Mouse (Mus musculus) gonadal fat pad, adult 2 months (tissue): Measurements from ENCODE around the gene 3110021N24Rik. TPM values are rescaled to one million over a fixed set of nuclear protein-coding genes. Genes with fewer than 3 reads are reported as not detected.
A peak's percentile ranks its signal among the peaks of the same experiment; 100 is the strongest.

Experiments
- DNase-seq: peaks from one replicate; pipeline ENCODE4 v3.0.0-alpha.2; 2012; ENCODE audit warnings: low read depth
- polyA plus RNA-seq: library from polyadenylated mRNA; depleted of rRNA; stranded (reverse); fragments of >200 nt; gene quantifications from 2 replicates; pipeline ENCODE4 v1.2.3, GENCODE M21; 2012; rRNA removed

Gene 3110021N24Rik
- polyA plus RNA-seq, 1 experiment: not detected

DNA sequence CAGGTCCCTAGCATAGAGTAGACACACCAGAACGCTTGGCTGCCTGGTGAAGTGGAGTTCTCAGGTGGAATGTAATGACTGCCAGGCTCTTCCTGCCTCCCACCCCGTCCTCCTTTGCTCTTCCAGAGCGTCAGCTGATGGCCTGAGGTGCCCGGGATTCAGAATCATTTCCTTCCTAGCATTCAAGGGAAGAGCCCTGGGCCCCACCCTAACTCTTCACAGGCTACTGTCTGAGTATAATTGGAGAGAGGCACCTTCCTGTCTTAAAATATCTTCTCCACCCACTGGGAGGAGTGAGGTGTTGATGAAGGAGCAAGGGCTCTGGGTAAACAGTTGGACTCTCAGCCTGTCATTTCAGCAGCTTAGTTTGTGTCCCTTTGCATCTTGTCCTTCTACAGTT is 77.3 kb downstream of the 3110021N24Rik start:
- DNase-seq: no peak

DNA sequence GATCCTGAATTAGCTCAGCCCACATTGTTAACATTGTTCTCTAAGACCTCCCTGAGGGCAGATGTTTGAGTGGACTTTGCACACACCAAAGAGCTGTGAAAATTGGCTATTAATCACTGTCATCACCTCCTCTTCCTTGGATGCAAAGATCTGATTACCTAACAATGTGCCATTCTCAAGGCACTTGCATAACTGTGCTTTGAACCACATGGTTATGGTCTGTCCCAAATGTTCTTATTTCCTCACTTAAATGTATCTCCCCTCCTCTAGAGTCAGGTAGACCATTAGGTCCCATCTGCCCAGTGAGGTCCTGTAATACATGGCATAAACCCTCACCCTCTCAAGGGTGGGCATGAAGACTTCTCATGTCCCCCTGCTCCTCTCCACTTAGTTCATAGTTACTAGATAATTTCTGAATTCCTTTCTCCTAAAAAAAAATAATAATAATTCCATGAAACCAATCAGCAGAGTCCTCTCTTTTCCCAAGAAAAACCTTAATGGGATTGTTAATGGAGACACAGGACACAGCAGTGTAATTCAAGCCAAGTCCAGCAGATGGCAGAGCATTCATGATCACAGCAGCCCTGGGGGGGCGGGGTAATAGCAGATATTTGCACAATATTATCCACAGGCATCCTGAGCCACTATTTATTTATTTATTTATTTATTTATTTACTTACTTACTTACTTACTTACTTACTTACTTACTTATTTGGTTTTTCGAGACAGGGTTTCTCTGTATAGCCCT is 78.8 kb downstream of the 3110021N24Rik start:
- DNase-seq: peak; percentile 73

- DNase-seq: no peak
Observed at GRCm38 (mm10) chr4:108803535-108803934, 84.1 kb downstream of the 3110021N24Rik start.

DNA sequence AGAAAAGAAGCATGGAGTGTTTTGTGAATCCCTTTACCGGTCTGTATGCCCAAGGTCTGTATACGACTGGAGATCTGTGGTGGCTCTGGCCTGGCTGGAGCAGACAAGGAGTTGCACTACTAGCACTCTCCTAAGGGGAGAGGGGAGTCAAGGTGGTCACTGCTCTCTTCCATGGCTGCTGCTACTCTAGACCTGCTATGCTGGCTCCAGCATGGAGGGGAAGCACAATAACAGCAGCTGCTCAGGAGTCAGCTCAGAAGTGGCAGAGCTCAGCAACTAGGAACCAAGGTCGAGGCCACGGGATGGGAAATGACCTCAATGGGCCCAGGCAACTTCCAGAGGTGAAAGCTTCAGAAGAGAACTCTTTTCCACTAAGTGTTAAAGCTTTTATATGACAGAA is 91.7 kb downstream of the 3110021N24Rik start:
- DNase-seq: no peak

DNA sequence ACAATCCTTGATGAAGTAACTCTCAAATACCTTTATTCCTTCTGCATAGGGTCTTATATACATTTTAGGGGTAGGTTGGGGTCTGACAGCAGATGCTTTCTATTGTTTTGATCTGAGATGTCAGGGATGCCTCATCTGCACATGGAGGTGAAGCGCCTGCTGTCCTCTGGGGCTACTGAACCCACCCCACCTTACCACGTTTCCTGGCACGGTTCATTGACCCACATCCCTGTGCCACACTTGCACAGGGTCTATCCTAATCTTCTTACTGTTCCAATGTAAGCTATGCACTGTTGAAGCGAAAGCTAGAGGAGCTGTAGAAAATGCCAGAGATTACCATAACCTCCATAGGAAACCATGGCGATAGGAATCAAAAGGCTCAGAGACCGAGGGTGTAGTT is 92.1 kb downstream of the 3110021N24Rik start:
- no peak for DNase-seq

- DNase-seq: no peak
Observed at GRCm38 (mm10) chr4:108825677-108826076, 106.2 kb downstream of the 3110021N24Rik start.

GRCm38 (mm10) chr4:108826096-108826495 is 106.6 kb downstream of the 3110021N24Rik start:
- DNase-seq: no peak

GRCm38 (mm10) chr4:108826643-108827042 is 107.2 kb downstream of the 3110021N24Rik start:
- DNase-seq: no peak

DNA sequence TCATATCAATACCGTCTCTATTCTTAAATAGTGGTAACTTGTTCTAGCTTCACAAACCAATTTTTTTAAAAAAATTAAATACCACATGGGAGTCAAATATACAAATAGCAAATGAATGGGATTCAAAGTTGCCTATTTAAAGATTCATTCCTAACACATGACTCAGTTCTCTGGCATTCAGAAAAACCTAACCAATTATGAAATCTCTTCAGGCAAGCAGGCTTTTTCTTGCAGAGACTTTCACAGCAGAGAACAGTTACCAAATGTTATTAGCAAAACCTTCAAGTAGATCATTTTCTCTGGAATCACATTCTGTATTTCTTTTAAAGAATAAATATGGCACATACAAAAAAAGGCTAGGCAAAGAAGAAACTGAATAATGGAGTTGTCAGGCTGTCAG is 111.2 kb downstream of the 3110021N24Rik start:
- no peak for DNase-seq

Other genes starting within 250 kb of the 3110021N24Rik start
- 7.5 and 8.7 TPM in 2 replicates for gene Prpf38a, start 140.3 kb upstream of the 3110021N24Rik start, polyA plus RNA-seq
- 0.22 and 0.36 TPM in 2 replicates for gene Orc1, start 140.2 kb upstream of the 3110021N24Rik start, polyA plus RNA-seq
- 34.8 and 41.4 TPM in 2 replicates for gene Cc2d1b, start 99.7 kb upstream of the 3110021N24Rik start, polyA plus RNA-seq
- gene Zfyve9, start 61.1 kb downstream of the 3110021N24Rik start, polyA plus RNA-seq: 3.9 and 4.3 TPM in 2 replicates
- 16.4 and 18.5 TPM in 2 replicates for gene Btf3l4, start 114.0 kb downstream of the 3110021N24Rik start, polyA plus RNA-seq
- gene Txndc12, start 115.0 kb downstream of the 3110021N24Rik start, polyA plus RNA-seq: 20.5 and 24.2 TPM in 2 replicates
- gene Kti12, start 128.1 kb downstream of the 3110021N24Rik start, polyA plus RNA-seq: 26.0 and 27.1 TPM in 2 replicates
- gene A730015C16Rik, start 129.0 kb downstream of the 3110021N24Rik start, polyA plus RNA-seq: 0.39 TPM in 1 of 2 replicates, not detected in the other
- gene Rab3b, start 159.4 kb downstream of the 3110021N24Rik start, polyA plus RNA-seq: 4.7 and 7.3 TPM in 2 replicates